In the genomic region with DNA sequence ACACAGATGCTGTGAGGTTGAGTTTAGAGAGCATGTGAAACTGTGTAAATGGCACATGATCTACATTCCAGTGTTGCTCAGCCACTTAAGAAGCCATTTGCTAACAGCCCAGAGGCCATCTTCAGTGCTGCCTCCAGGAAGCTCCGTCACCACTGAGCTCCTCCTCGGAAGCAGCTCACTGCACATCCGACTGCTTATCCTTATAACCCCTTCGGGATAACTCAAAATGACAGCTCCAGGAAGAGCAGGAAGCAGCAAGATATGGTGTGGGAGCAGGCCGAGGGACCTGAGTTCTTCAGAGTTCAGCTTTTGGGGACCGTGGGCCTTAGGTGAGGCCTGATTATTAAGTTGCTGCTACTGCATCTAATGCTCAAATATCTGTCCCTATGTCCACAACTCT, we compare ENCODE assay signal across 27 mouse cellular contexts. TPM values are rescaled to one million over a fixed set of nuclear protein-coding genes. Genes with fewer than 3 reads are reported as not detected.
DNase-seq lines count a peak whose midpoint lies in the region; ATAC-seq and TF ChIP-seq lines count a peak whose summit lies in the region.
"Had no signal": no experiment of that assay in that cellular context is flagged by ENCODE, and none has a peak within 500 bp of the region (broad histone marks: within the 10 kb centered on the region; RNA-seq: fewer than 3 reads in every experiment).

No protein-coding gene starts in this region.

- peak overlapping the region; percentile 47; the same call in 1 of the 2 replicates for H3K27ac ChIP-seq in heart, embryonic 10.5 days
- H3K27ac ChIP-seq in heart, embryonic 12.5 days (ENCODE audit: poor library complexity, severe bottlenecking), result no peak overlapping the region
- no peak overlapping the region for H3K27ac ChIP-seq in lung, embryonic 14.5 days (ENCODE audit: low read depth)
- H3K27ac ChIP-seq: embryonic facial prominence, embryonic 10.5 days; embryonic facial prominence, embryonic 13.5 days; forebrain, embryonic 12.5 days; forebrain, embryonic 15.5 days; hindbrain, embryonic 12.5 days; hindbrain, embryonic 15.5 days had no signal

- no peak for ATAC-seq in heart, embryonic 12.5 days (ENCODE audit: insufficient number of reproducible peaks, low FRiP score)
- no peak for ATAC-seq in lung, embryonic 14.5 days (ENCODE audit: insufficient read depth)
- ATAC-seq: forebrain, embryonic 15.5 days; Patski had no signal

- no peaks in the 10 kb centered on the region for H3K27me3 ChIP-seq in heart, embryonic 10.5 days (ENCODE audit: insufficient read depth, poor library complexity, severe bottlenecking)
- H3K27me3 ChIP-seq in heart, embryonic 12.5 days (replicated peaks), result no peaks in the 10 kb centered on the region
- H3K27me3 ChIP-seq in lung, embryonic 14.5 days (ENCODE audit: insufficient read depth, low read length), result no peaks in the 10 kb centered on the region
- H3K27me3 ChIP-seq: embryonic facial prominence, embryonic 13.5 days; forebrain, embryonic 12.5 days; forebrain, embryonic 15.5 days; hindbrain, embryonic 12.5 days; hindbrain, embryonic 15.5 days; Patski had no signal

- H3K4me1 ChIP-seq in heart, embryonic 10.5 days, result peaks cover 5% of the 10 kb centered on the region; the same call in 1 of the 2 replicates
- no peaks in the 10 kb centered on the region for H3K4me1 ChIP-seq in heart, embryonic 12.5 days (replicated peaks)
- no peaks in the 10 kb centered on the region for H3K4me1 ChIP-seq in lung, embryonic 14.5 days (ENCODE audit: insufficient read depth)
- H3K4me1 ChIP-seq in lung, adult 2 months (ENCODE audit: control insufficient read depth, insufficient read depth, low read length), result no peaks in the 10 kb centered on the region
- H3K4me1 ChIP-seq: embryonic facial prominence, embryonic 13.5 days; forebrain, embryonic 12.5 days; forebrain, embryonic 15.5 days; hindbrain, embryonic 12.5 days; hindbrain, embryonic 15.5 days had no signal

- no peak overlapping the region for H3K4me3 ChIP-seq in heart, embryonic 10.5 days
- no peak overlapping the region for H3K4me3 ChIP-seq in heart, embryonic 12.5 days
- no peak overlapping the region for H3K4me3 ChIP-seq in lung, embryonic 14.5 days (ENCODE audit: low read depth, low read length)
- no peak overlapping the region for H3K4me3 ChIP-seq in lung, adult 2 months (replicated peaks; ENCODE audit: extremely low read depth, low read depth, low read length)
- H3K4me3 ChIP-seq: embryonic facial prominence, embryonic 10.5 days; embryonic facial prominence, embryonic 13.5 days; erythroblast, embryonic 14.5 days; forebrain, embryonic 12.5 days; forebrain, embryonic 15.5 days; hindbrain, embryonic 12.5 days; hindbrain, embryonic 15.5 days had no signal

- no peaks in the 10 kb centered on the region for H3K9me3 ChIP-seq in heart, embryonic 10.5 days
- no peaks in the 10 kb centered on the region for H3K9me3 ChIP-seq in heart, embryonic 12.5 days (replicated peaks)
- H3K9me3 ChIP-seq in lung, embryonic 14.5 days (ENCODE audit: low read depth, low read length), result no peaks in the 10 kb centered on the region
- H3K9me3 ChIP-seq: embryonic facial prominence, embryonic 10.5 days; embryonic facial prominence, embryonic 13.5 days; forebrain, embryonic 12.5 days; forebrain, embryonic 15.5 days; hindbrain, embryonic 12.5 days; hindbrain, embryonic 15.5 days had no signal

- no peak overlapping the region for H3K9ac ChIP-seq in heart, embryonic 12.5 days
- H3K9ac ChIP-seq in lung, embryonic 14.5 days, result no peak overlapping the region
- H3K9ac ChIP-seq: embryonic facial prominence, embryonic 13.5 days; forebrain, embryonic 12.5 days; forebrain, embryonic 15.5 days; hindbrain, embryonic 12.5 days; hindbrain, embryonic 15.5 days had no signal

- no peak overlapping the region for H3K4me2 ChIP-seq in heart, embryonic 12.5 days
- H3K4me2 ChIP-seq in lung, embryonic 14.5 days, result no peak overlapping the region
- H3K4me2 ChIP-seq: embryonic facial prominence, embryonic 13.5 days; forebrain, embryonic 12.5 days; forebrain, embryonic 15.5 days; hindbrain, embryonic 12.5 days; hindbrain, embryonic 15.5 days had no signal

- no peak for DNase-seq in heart, embryonic 10.5 days (ENCODE audit: low spot score)
- DNase-seq in kidney, postnatal 4 days, result peak; percentile 11 to 37
- DNase-seq in kidney, postnatal 14 days, result no peak
- peak; percentile 39 for DNase-seq in lung, embryonic 14.5 days
- DNase-seq in lung, adult 2 months, result no peak
- peak; percentile 39 for DNase-seq in retina, postnatal 1 day
- DNase-seq in layer of hippocampus, adult 8-10 months (ENCODE audit: low spot score in 2 of 2), result no peak
- DNase-seq: adrenal gland, postnatal 10 days; adrenal gland, postnatal 36 days; cerebellum, adult 2 months; cerebellum, adult 9-11 months; cerebellum, postnatal 36 days; embryo, embryonic 11 days; gastrocnemius, postnatal 25 days; heart, adult 18-20 months had no signal

- no peak for TF ChIP-seq CTCF in lung, embryonic 14.5 days (IDR thresholded peaks at IDR 0.05; ENCODE audit: low read depth)
- no peak for TF ChIP-seq CTCF in lung, adult 2 months (IDR thresholded peaks at IDR 0.05; ENCODE audit: insufficient read depth, low read length)

- TF ChIP-seq POLR2A in lung, adult 2 months (IDR thresholded peaks at IDR 0.05; ENCODE audit: borderline replicate concordance, extremely low read depth, low read depth, low read length), result no peak

- 47% methylated on average over 6 of the region's 6 CpGs for WGBS in heart, embryonic 10.5 days
- WGBS in heart, embryonic 12.5 days, result 42% methylated on average over 6 of the region's 6 CpGs
- WGBS in lung, embryonic 14.5 days, result 50% methylated on average over 6 of the region's 6 CpGs
- 48% methylated on average over 6 of the region's 6 CpGs for WGBS in lung, adult 2 months

- H3K36me3 ChIP-seq in heart, embryonic 10.5 days, result no peaks in the 10 kb centered on the region
- no peaks in the 10 kb centered on the region for H3K36me3 ChIP-seq in heart, embryonic 12.5 days
- H3K36me3 ChIP-seq in lung, embryonic 14.5 days (ENCODE audit: insufficient read depth), result no peaks in the 10 kb centered on the region
- H3K36me3 ChIP-seq: embryonic facial prominence, embryonic 10.5 days; embryonic facial prominence, embryonic 13.5 days; forebrain, embryonic 12.5 days; forebrain, embryonic 15.5 days; hindbrain, embryonic 12.5 days; hindbrain, embryonic 15.5 days had no signal

RNA-seq across cellular contexts. Expression of gene Eps15, which starts 18.0 kb away (rescaled TPM):
- 32.6 and 37.3 TPM in 2 replicates for polyA plus RNA-seq in heart, embryonic 10.5 days (2016; fragmentation: Nextera tagmentation; extraction: Ambion mirVana)
- 41.6 and 44.4 TPM in 2 replicates for polyA plus RNA-seq in heart, embryonic 12.5 days (2016; fragmentation: Nextera tagmentation; extraction: Ambion mirVana)
- 49.3 and 52.0 TPM in 2 replicates for polyA plus RNA-seq in lung, embryonic 14.5 days (2014; fragmentation: Nextera tagmentation; extraction: Ambion mirVana)
- polyA plus RNA-seq in lung, adult 2 months (2012; rRNA removed), result 11.0 and 18.9 TPM in 2 replicates
- 100 to 1,000 TPM; 195 to 231 (median 218) TPM for total RNA-seq in layer of hippocampus, adult 8-10 months (2022)

RNA-seq across cellular contexts. Expression of gene Calr4, which starts 27.8 kb away (rescaled TPM):
- 0.11 and 0.15 TPM in 2 replicates for polyA plus RNA-seq in heart, embryonic 10.5 days (2016; fragmentation: Nextera tagmentation; extraction: Ambion mirVana)
- polyA plus RNA-seq in heart, embryonic 12.5 days (2016; fragmentation: Nextera tagmentation; extraction: Ambion mirVana), result 0.60 and 0.61 TPM in 2 replicates
- polyA plus RNA-seq in lung, embryonic 14.5 days (2014; fragmentation: Nextera tagmentation; extraction: Ambion mirVana), result not detected in 2 replicates
- 0.18 TPM in 1 of 2 replicates, not detected in the other for polyA plus RNA-seq in lung, adult 2 months (2012; rRNA removed)
- total RNA-seq in layer of hippocampus, adult 8-10 months (2022), result 1 to 10 TPM in 2 of 4 experiments, under 1 TPM in 2; 0.76 to 2.0 (median 1.0) TPM
- total RNA-seq: gastrocnemius, adult 8-10 months; heart, adult 18-20 months; hematopoietic stem cell, adult 5-6 weeks had no signal
- polyA plus RNA-seq: erythroblast, embryonic 14.5 days; forebrain, embryonic 12.5 days; heart, postnatal 0 days; Patski had no signal

RNA-seq across cellular contexts. Expression of gene Osbpl9, which starts 60.0 kb away (rescaled TPM):
- 41.1 and 43.5 TPM in 2 replicates for polyA plus RNA-seq in heart, embryonic 10.5 days (2016; fragmentation: Nextera tagmentation; extraction: Ambion mirVana)
- 48.3 and 53.0 TPM in 2 replicates for polyA plus RNA-seq in heart, embryonic 12.5 days (2016; fragmentation: Nextera tagmentation; extraction: Ambion mirVana)
- polyA plus RNA-seq in lung, embryonic 14.5 days (2014; fragmentation: Nextera tagmentation; extraction: Ambion mirVana), result 59.4 and 60.0 TPM in 2 replicates
- polyA plus RNA-seq in lung, adult 2 months (2012; rRNA removed), result 117 and 167 TPM in 2 replicates
- 10 to 100 TPM; 48.2 to 59.2 (median 56.3) TPM for total RNA-seq in layer of hippocampus, adult 8-10 months (2022)

Comparison
In these comparisons a context has a peak if more than half of its experiments do, and no peak if none do; other contexts are left out.
1. DNase-seq: peak in kidney, postnatal 4 days (2 of 2), lung, embryonic 14.5 days (single experiment) and retina, postnatal 1 day (single experiment); none in heart, embryonic 10.5 days (single experiment), kidney, postnatal 14 days (single experiment), lung, adult 2 months (single experiment) and layer of hippocampus, adult 8-10 months (0 of 2).